Mouse (Mus musculus) mesoderm, embryonic 11.5 days (tissue): Measurements from ENCODE around the gene Otulin.
A peak's percentile ranks its signal among the peaks of the same experiment; 100 is the strongest.

Experiments used
- DNase-seq: peaks from one replicate; pipeline ENCODE4 v3.0.0-alpha.2; 2012; ENCODE audit warnings: low read depth, low spot score

The Otulin gene

DNA sequence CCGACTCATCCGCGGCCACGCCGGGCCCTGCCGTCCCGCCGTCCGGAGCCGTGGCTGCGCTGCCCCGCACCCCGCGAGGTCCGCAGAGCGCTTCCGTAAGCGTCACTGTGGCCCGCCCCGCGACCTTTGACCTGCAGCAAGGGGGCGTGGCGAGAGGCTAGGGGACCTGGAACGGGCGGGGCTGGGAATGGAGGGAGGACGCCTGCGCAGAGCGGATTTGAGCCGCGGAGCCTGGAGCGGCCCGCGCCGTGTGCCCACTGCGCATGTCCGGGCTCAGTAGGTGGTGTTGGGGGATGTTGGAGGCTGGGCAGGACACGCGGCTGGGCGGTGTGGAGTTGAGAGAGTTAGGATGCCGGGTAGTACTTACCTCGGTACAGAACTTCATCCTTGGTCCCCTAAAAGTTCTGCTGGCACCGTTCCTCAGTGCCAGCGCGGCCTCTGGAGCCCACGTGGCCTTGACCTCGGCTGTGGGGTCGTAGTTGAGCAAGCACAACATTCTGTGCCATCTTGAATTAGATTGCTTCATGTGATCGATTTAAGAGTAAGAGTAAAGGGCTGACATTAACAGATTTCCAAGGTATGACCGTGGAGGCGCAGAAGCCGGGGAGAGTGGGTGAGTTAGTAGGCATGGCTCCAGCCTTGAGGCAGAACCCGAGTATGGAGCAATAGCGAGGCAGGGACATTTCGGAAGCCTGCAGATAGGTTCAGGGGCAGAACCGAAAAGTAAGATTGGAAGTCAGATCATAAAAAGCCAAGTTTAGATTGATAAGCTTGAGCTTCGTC lies at the start of gene Otulin:
Otulin (minus strand) TSS at position 93 of the 783 bp plus-strand sequence.
- peak; percentile 98 for DNase-seq

DNA sequence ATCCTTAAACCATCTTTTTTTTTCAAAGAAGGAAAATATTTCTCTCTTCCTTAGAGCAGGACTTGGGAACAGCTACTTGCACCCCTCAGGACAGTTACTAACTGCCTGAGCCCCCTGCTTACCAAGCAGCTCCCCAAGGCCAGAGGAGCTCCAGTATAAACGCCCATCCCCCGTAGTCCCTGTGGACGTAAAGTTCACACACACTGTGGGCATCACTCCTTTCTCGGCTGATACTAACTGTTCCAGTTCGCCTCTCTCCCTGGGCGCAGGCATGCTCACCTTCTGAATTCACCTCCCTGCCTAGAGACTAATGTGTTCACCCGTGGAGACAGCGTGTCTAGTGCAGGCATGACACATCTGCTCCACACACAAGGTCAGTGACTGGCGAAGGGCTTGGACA lies 48.0 kb upstream of the Otulin start:
- no peak for DNase-seq

GRCm38 (mm10) chr15:27677801-27678200 lies 47.3 kb upstream of the Otulin start:
- no peak for DNase-seq

DNA sequence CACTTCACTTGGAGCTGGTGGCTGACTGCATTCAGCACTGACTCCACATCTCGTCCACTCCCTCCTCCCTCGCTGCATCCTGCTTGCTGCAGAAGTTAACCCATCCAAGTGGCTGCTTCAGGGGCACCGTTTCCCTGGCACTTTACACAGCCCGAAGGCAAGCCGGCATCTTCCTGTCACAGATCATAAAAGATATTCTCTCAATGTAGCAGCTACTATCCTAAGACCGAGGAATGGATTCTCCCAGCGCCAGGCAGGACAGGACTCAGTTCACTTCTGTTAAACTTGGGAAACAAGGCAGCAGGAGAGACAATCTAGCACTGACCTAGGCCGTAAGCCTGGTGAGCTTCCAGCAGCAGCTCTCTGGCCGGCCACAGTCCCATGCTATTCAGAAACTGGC lies 45.7 kb upstream of the Otulin start:
- no peak for DNase-seq

DNA sequence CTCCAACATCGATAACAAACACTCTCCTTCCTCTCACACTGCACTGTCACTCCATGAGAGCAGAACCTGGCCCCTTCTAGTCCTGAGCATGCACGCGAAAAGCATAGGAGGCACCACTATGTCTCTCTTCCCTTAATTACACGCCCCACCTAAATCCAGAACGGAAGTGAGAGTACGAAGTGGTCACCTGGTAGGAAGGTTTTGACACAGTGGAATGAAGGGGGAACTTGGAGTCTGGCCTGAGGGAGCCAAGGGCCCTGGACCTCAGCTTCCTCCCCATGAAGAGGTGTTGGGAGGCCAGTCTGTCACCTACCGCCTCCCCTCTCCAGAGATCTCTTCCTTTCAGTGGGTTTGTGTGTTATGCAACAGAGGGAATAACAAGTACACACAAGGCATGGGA lies 44.6 kb upstream of the Otulin start:
- DNase-seq = no peak

DNA sequence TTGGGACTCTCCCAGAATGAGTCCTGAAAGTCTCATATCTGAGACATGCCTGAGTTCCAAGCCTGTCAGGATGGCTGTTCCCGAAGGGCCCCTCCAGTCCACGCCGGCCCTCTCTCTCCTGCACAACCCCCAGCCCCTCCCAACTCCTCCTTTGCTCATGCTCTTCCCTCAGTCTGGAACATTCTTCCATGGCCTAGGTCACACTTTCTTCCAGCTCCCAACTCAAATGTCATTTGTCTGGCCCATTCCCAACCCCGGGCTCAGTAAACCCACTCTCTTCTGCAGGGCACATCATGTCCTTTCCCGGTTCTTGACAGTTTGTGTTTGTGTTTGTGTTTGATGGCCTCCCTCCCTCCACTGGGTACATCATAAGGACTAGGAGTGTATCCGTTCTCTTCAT lies 43.5 kb upstream of the Otulin start:
- DNase-seq = no peak

DNA sequence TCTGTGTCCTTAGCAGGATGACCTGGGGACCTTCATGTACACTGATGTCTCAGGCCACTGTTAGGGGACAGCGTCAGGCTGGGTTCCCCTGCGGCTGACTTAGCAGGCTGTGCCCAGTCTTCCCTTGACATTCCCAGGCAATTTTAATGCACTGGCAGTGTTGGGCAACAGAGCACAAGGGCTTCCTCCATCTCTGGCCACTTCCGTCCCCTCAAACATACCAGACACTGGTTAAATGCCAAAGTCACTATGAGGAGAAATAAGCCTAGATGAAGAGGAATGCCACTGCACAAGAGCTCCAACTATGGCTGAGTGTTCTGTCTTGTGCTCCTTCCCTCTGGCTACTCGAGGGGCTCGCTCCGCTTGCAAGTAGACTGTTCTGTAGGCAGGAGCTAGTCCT lies 42.7 kb upstream of the Otulin start:
- no peak for DNase-seq

GRCm38 (mm10) chr15:27672259-27672658 lies 41.8 kb upstream of the Otulin start:
- DNase-seq = no peak

DNA sequence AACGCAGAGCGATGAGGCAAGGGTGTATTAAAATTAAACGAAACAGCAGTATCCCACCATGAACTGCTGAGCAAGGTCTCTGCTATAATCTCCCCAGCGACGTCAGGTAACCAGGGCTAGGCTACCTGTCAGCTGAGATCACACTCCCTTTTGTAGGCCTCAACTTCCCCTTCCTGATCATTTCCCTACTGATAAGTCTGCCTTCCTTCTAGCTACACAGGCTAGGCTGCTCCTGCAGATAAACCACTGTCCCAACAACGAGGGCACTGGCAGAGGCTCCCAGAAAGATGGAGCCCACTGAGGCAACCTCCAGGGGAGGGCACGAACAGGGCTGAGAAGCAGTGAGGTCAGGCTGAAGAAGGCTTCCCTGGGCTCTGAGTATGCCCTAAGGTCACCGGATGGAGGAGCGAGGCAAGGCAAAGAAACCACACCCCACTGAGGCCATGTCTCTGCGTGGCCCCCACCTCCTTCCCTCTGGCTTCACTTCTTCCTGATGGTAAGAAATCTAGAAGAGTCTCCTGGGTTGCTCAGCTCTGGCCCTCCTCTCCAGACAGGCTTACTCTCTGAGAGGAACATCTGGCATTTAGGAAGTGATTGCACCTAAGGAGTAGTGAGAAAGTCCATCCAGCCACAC lies 41.2 kb upstream of the Otulin start:
- no peak for DNase-seq

- DNase-seq = no peak
These were observed 40.2 kb upstream of the Otulin start for GRCm38 (mm10) chr15:27670708-27671107.

GRCm38 (mm10) chr15:27669931-27670411 lies 39.5 kb upstream of the Otulin start:
- DNase-seq = no peak

DNA sequence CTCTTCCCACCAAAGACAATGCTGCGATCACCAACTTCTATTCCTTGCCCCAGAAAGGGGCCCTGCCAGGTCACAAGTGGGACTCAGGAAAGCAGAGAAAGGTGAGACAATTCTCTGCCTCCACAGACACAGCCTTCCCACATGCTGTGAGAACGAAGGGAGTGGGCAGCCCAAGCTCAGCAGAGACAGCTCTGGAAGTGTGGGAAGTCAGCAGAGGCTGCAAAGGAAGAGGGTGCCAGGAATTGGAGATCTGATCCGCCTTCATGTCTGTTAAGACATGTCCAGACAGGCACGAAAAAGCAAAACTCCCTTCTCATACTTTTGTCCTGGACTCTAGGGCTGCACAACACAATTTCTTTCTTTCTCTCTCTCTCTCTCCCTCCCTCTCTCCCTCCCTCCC lies 38.8 kb upstream of the Otulin start:
- DNase-seq = no peak

DNA sequence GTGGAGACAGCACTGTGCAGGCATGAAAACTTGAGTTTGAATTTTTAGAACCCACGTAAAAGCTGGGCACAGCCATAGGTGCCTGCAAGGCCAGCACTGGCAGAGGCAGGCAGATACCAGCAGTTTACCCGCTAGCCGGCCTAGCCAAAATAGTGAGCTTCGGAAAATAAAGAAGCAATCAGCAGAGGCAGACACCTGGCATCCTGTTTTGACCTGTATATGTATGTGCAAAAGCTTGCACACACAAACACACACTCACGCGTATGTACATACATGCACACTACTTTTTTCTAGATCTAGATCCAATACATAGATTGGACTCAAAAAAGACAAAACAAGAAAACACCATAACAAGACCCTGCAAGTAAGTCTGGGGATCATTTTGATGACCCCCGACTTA lies 38.1 kb upstream of the Otulin start:
- DNase-seq = no peak

GRCm38 (mm10) chr15:27668001-27668461 lies 37.5 kb upstream of the Otulin start:
- DNase-seq = no peak

DNA sequence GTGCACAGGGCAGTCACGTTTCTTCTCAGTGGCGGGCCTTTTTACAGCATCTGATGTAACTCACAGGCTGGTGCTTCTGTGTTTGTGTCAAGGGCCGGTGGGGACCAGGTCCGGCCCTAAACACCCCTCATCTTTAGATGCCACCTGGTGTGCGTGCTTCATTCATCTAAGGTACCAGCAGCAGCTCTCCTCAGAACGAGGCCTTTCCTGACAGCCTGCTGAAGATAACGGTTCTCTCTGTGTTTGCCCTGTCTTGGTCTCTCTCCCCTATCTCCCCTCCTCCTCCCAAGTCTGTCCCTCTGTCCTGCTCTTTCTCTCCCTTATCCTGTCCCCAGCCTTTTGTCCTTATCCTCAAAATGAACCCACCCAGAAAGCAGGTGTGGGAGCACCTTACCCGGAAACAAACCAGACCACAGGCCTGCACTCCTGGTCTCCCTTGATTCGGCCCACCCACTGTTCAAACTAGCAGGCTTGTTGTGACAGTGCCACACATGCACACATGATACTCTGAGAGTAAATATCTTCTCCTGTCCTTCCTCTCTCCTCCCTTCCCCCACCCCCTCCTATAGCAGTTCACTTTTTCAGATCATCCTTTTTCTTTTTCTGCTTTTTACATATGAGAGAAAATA lies 36.5 kb upstream of the Otulin start:
- no peak for DNase-seq

GRCm38 (mm10) chr15:27665392-27665911 lies 35.0 kb upstream of the Otulin start:
- DNase-seq = peak; percentile 49

GRCm38 (mm10) chr15:27664126-27664525 lies 33.6 kb upstream of the Otulin start:
- no peak for DNase-seq

GRCm38 (mm10) chr15:27662699-27663098 lies 32.2 kb upstream of the Otulin start:
- no peak for DNase-seq

DNA sequence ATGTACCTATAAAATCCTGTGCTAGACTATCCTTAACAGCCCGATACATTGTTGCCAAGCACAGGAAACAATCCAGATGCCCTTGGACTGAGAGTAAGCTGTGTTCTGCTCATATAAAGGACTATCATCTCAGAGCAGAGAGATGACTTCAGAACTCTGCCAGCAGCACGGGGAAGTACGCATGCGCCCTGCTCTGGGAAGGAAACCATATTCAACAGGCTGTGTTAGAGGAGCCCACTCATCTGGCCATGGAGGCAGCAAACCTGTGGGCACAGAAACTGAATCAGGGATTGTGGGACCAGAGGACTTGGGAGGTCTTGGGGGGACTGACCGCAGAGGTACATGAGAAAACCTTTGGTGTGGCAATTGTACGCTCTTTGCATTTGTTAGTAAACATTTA lies 31.2 kb upstream of the Otulin start:
- no peak for DNase-seq

DNA sequence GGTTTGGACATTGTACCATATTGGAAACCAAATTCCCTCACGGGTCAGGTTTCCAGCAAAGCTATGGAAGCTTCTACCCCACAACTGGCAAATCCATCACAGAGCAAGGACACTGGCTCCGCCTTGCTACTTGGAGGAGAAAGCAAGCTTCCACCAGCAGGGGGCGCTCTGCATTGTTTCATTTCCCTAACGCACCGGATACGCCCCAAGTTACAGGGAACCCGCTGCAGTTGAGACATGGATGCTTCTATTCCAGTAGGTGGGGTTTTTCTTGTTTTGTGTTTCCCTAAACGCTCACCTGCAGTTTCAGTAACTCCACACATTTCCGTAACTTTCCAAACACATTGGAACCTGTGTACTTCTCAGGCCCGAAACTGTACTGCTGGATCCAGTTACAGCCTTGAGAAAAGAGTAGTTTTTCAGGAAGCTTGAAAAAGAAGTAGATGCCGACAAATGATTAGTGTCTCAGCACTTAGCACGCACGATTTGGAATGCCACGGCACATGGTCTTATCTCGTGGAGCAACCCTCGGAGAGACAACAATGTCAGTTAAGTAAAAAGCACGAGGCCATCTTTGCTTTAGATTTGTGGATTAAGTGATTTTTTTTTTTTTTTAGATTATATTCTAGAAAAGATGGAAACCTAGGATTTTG lies 29.2 kb upstream of the Otulin start:
- DNase-seq = peak; percentile 88

DNA sequence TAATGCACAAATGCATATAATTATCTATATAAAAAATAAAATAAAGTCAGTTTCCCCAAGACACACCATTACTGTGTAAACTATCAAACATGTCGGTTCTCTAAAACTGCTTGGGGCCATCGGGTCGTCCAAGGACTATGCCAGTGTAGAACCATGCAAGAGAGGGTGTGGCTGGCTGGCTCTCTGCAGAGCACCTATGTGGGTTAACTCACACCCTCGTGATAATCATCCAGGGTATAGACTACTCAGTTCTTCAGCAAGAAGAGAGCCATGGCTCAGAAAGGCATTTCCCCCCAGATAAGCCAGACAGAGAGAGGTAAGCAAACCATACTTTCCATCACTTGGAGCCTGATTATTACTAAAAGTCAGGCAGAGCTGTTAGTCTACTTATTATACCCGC lies 28.6 kb upstream of the Otulin start:
- no peak for DNase-seq

DNA sequence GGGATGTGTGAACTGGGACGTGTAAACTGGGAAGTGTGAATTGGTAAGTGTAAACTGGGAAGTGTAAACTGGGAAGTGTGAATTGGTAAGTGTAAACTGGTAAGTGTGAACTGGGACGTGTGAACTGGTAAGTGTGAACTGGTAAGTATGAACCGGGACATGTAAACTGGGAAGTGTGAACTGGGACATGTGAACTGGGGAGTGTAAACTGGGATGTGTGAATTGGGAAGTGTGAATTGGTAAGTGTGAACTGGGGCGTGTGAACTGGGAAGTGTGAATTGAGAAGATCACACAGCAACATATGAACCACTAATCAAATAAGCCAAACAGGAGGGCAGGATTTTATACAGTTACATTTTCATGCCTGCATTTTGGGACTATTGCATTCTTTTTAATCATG lies 27.9 kb upstream of the Otulin start:
- DNase-seq = peak; percentile 61
